Mouse (Mus musculus) liver, adult 2 months (tissue): ENCODE results near the gene Trak2. TPM values are rescaled to one million over a fixed set of nuclear protein-coding genes. Genes with fewer than 3 reads are reported as not detected.

Experiments
- DNase-seq: peaks from one replicate; pipeline ENCODE4 v3.0.0-alpha.2; 2011; ENCODE audit warnings: low read depth, low spot score; ENCODE audit errors: extremely low read depth
- H3K27ac ChIP-seq: fragments of 200-500 bp; replicated peaks from 2 replicates; pipeline ENCODE4 v1.5.1; 2012; ENCODE audit warnings: low read depth, mild to moderate bottlenecking, control low read depth, inconsistent platforms, low read length; ENCODE audit not compliant: insufficient read depth
- H3K27me3 ChIP-seq: fragments of 200-500 bp; 2 replicates; pipeline ENCODE4 v1.6.1; 2012; ENCODE audit warnings: mild to moderate bottlenecking, moderate library complexity, low read length, inconsistent platforms; ENCODE audit not compliant: control insufficient read depth, insufficient read depth
- H3K36me3 ChIP-seq: fragments of 200-500 bp; 2 replicates; pipeline ENCODE4 v1.6.1; 2012; ENCODE audit warnings: low read length, inconsistent platforms; ENCODE audit not compliant: control insufficient read depth, insufficient read depth
- H3K4me1 ChIP-seq: fragments of 200-500 bp; 2 replicates; pipeline ENCODE4 v1.6.1; 2011; ENCODE audit warnings: low read length; ENCODE audit not compliant: control insufficient read depth, insufficient read depth
- H3K4me3 ChIP-seq: fragments of 200-500 bp; 2 replicates; pipeline ENCODE4 v1.5.1; 2011; ENCODE audit warnings: low read depth, mild to moderate bottlenecking, control low read depth, low read length, moderate library complexity; ENCODE audit not compliant: insufficient read depth
- H3K79me2 ChIP-seq: fragments of 200-500 bp; 2 replicates; pipeline ENCODE4 v1.6.1; 2012; ENCODE audit warnings: inconsistent platforms, mild to moderate bottlenecking, low read length, moderate library complexity; ENCODE audit not compliant: control insufficient read depth, insufficient read depth
- H3K9ac ChIP-seq: fragments of 200-500 bp; 2 replicates; pipeline ENCODE4 v1.6.1; 2012; ENCODE audit warnings: low read depth, mild to moderate bottlenecking, control low read depth, inconsistent platforms, low read length
- CTCF ChIP-seq: fragments of 200-500 bp; IDR thresholded peaks from 2 replicates; pipeline ENCODE4 v1.5.1; 2011; ENCODE audit warnings: low read depth, low read length, control low read depth
- POLR2A ChIP-seq: fragments of 200-500 bp; IDR thresholded peaks from 2 replicates; pipeline ENCODE4 v1.6.1; 2011; ENCODE audit warnings: low read length, control low read depth; ENCODE audit not compliant: insufficient read depth; ENCODE audit errors: extremely low read depth
- WGBS: fragments of 180-500 bp; shearing (Covaris S2); methylation state at CpG from one replicate; pipeline ENCODE4 v1.1.7; 2018; 5-methylcytosine and 5-hydroxymethylcytosine counted together
- polyA plus RNA-seq: library from polyadenylated mRNA; depleted of rRNA; stranded (reverse); fragments of >200 nt; gene quantifications from 2 replicates; pipeline ENCODE4 v1.2.3, GENCODE M21; 2012; rRNA removed
- total RNA-seq: library from RNA; depleted of rRNA; stranded (reverse); fragments of >200 nt; gene quantifications from 2 replicates; pipeline ENCODE4 v1.2.3, GENCODE M21; 2014; rRNA removed

The Trak2 gene
- total RNA-seq (9.1 and 9.7 TPM in 2 replicates), polyA plus RNA-seq (5.5 and 8.6 TPM in 2 replicates)

GRCm38 (mm10) chr1:58973366-58974221 lies at the start of gene Trak2, which contains the start of gene Stradb:
Trak2 (minus strand) TSS chr1:58973430.
Stradb (plus strand) TSS chr1:58973522.
- TF ChIP-seq POLR2A (peak; percentile 68), CTCF (no peak)
- under 1% methylated on average over 69 of the region's 69 CpGs for WGBS
- Histone ChIP-seq H3K9ac (peak within 1 kb of the TSS; percentile 97), H3K4me1 (peaks cover 2% of the 10 kb centered on the region), H3K79me2 (peaks cover 7% of the 10 kb centered on the region; the same call in 1 of the 2 replicates), H3K36me3 (peaks cover 8% of the 10 kb centered on the region; the same call in 1 of the 2 replicates), H3K27ac (peak within 1 kb of the TSS; percentile 97), H3K4me3 (peak within 1 kb of the TSS; percentile 92), H3K27me3 (no peaks in the 10 kb centered on the region)
- peak; percentile 86 for DNase-seq

- no peak overlapping the region for H3K9ac ChIP-seq
- H3K36me3 ChIP-seq: no peaks in the 10 kb centered on the region
- H3K27me3 ChIP-seq: no peaks in the 10 kb centered on the region
- H3K79me2 ChIP-seq: no peaks in the 10 kb centered on the region
- no peaks in the 10 kb centered on the region for H3K4me1 ChIP-seq
- no peak overlapping the region for H3K4me3 ChIP-seq
- 83% methylated on average over 3 of the region's 3 CpGs for WGBS
- TF ChIP-seq POLR2A (no peak), CTCF (no peak)
- no peak overlapping the region for H3K27ac ChIP-seq
- DNase-seq: no peak
These were observed 48.3 kb upstream of the Trak2 start for GRCm38 (mm10) chr1:59021556-59021955.

GRCm38 (mm10) chr1:59009250-59009649 lies 36.0 kb upstream of the Trak2 start:
- Histone ChIP-seq H3K27ac (no peak overlapping the region), H3K79me2 (no peaks in the 10 kb centered on the region), H3K4me3 (no peak overlapping the region), H3K27me3 (no peaks in the 10 kb centered on the region), H3K36me3 (no peaks in the 10 kb centered on the region), H3K9ac (no peak overlapping the region), H3K4me1 (no peaks in the 10 kb centered on the region)
- WGBS: 21% methylated on average over 4 of the region's 4 CpGs
- TF ChIP-seq POLR2A (no peak), CTCF (0 out of 2 replicates have a peak, but pooled peaks have one; percentile 9)
- peak; percentile 63 for DNase-seq

GRCm38 (mm10) chr1:58995313-58995712 lies 22.1 kb upstream of the Trak2 start:
- WGBS: 88% methylated on average over 5 of the region's 5 CpGs
- Histone ChIP-seq H3K27ac (no peak overlapping the region), H3K4me3 (no peak overlapping the region), H3K27me3 (no peaks in the 10 kb centered on the region), H3K4me1 (no peaks in the 10 kb centered on the region), H3K79me2 (no peaks in the 10 kb centered on the region), H3K9ac (no peak overlapping the region), H3K36me3 (peaks cover 41% of the 10 kb centered on the region)
- DNase-seq: no peak
- TF ChIP-seq CTCF (no peak), POLR2A (no peak)

GRCm38 (mm10) chr1:58993723-58994122 lies 20.5 kb upstream of the Trak2 start:
- no peak overlapping the region for H3K9ac ChIP-seq
- no peak overlapping the region for H3K4me3 ChIP-seq
- peaks cover 47% of the 10 kb centered on the region for H3K36me3 ChIP-seq
- no peak for TF ChIP-seq POLR2A
- TF ChIP-seq CTCF: no peak
- no peak overlapping the region for H3K27ac ChIP-seq
- no peak for DNase-seq
- H3K4me1 ChIP-seq: no peaks in the 10 kb centered on the region
- no peaks in the 10 kb centered on the region for H3K27me3 ChIP-seq
- WGBS: 47% methylated on average over 1 of the region's 1 CpGs
- no peaks in the 10 kb centered on the region for H3K79me2 ChIP-seq

- no peaks in the 10 kb centered on the region for H3K79me2 ChIP-seq
- 94% methylated on average over 7 of the region's 7 CpGs for WGBS
- no peaks in the 10 kb centered on the region for H3K27me3 ChIP-seq
- H3K9ac ChIP-seq: no peak overlapping the region
- no peak for TF ChIP-seq CTCF
- no peak for TF ChIP-seq POLR2A
- H3K36me3 ChIP-seq: peaks cover 49% of the 10 kb centered on the region
- H3K4me1 ChIP-seq: no peaks in the 10 kb centered on the region
- H3K4me3 ChIP-seq: no peak overlapping the region
- no peak overlapping the region for H3K27ac ChIP-seq
- DNase-seq: no peak
These were observed 19.9 kb upstream of the Trak2 start for GRCm38 (mm10) chr1:58993144-58993543.
